Mouse (Mus musculus) splenic B cell, adult 2 months (primary cell): ENCODE measurements around the gene Arl14ep.
"Not testable (repeated sequence)": the region's sequence is repeated elsewhere in the genome, so short reads cannot be mapped to it uniquely, and the experiment has no call there.

Experiments used
- DNase-seq: peaks from one replicate; pipeline ENCODE4 v3.0.0-alpha.2; 2011; ENCODE audit warnings: low read depth, low spot score
- H3K27me3 ChIP-seq: 2 replicates; pipeline ENCODE4 v1.6.1; 2012; ENCODE audit warnings: mild to moderate bottlenecking, low read length, moderate library complexity, mixed read lengths; ENCODE audit not compliant: control insufficient read depth, poor library complexity, insufficient read depth, severe bottlenecking
- H3K36me3 ChIP-seq: 2 replicates; pipeline ENCODE4 v1.6.1; 2012; ENCODE audit warnings: mild to moderate bottlenecking, low read length, moderate library complexity, mixed read lengths; ENCODE audit not compliant: control insufficient read depth, poor library complexity, insufficient read depth, severe bottlenecking

The Arl14ep gene

GRCm38 (mm10) chr2:106973959-106974639, at the start of gene Arl14ep:
Arl14ep (minus strand) TSS chr2:106974424.
- H3K36me3 ChIP-seq = 0 out of 2 replicates have a peak, but pooled peaks cover under 1% of the 10 kb centered on the region
- peak; percentile 80 for DNase-seq
- H3K27me3 ChIP-seq = no peaks in the 10 kb centered on the region

- DNase-seq = no peak
- H3K27me3 ChIP-seq = no peaks in the 10 kb centered on the region
- no peaks in the 10 kb centered on the region for H3K36me3 ChIP-seq
Measured at GRCm38 (mm10) chr2:107022713-107023112, 48.5 kb upstream of the Arl14ep start.

- Histone ChIP-seq H3K27me3 (no peaks in the 10 kb centered on the region), H3K36me3 (no peaks in the 10 kb centered on the region)
- no peak for DNase-seq
Measured at GRCm38 (mm10) chr2:107019331-107019730, 45.1 kb upstream of the Arl14ep start.

GRCm38 (mm10) chr2:107013161-107013560, 38.9 kb upstream of the Arl14ep start:
- no peaks in the 10 kb centered on the region for H3K36me3 ChIP-seq
- H3K27me3 ChIP-seq = no peaks in the 10 kb centered on the region
- DNase-seq = no peak

DNA sequence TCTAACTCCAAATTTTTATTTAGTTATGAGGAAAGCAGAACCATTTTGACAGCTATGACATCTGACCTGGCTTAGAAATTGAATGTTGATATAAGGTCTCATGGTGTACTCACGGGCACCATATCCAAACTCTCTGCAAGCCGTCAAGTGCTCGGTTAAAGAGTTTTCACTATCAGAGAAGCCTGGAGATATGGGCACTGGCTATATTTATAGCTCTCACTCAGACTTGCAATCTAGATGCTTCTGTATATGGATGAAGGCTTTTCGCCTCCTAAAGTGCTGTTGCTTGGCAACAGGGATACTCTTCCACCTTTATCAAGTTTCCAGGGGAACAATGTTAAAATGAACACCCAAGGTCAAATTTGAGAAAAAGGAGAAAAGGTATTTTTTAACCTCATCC, 38.1 kb upstream of the Arl14ep start:
- no peak for DNase-seq
- H3K36me3 ChIP-seq = no peaks in the 10 kb centered on the region
- no peaks in the 10 kb centered on the region for H3K27me3 ChIP-seq

DNA sequence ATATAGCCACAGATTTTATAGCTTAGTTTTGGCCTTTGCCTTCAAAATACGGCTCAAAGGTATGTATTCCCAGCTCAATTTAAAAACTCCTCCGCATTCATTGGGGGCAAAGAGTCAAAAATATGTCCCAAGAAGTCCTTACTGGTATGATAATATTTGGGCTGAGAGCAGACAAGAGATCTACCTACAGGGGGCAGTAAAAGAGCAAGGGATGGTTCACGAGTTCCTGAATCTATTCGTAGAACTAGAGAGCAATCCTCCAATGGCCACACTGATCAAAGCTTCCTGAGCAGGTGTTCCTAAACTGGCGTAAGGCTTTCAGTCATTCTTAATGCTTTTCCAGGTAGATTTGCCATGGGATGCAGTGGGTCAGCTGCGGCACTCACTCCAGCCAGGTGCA, 35.9 kb upstream of the Arl14ep start:
- no peaks in the 10 kb centered on the region for H3K36me3 ChIP-seq
- H3K27me3 ChIP-seq = no peaks in the 10 kb centered on the region
- DNase-seq = no peak

DNA sequence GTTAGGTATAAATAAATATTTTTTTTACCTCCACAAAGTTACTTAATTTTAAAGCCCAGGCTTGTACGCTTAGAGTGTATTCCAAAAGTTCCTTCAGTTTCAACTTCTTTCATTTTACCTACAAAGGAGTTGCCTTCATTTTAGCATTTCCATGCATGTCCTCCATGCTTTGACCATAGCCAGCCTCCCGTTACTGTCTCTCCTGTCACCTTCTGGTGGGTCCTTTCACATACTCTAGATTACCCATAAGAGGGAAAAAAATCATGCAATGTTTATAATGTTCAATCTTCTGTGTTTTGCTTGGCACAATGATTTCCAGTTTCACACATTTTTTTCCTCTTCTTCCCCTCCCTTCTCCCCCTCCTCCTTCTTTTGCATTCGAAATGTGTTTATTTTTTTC, 32.2 kb upstream of the Arl14ep start:
- Histone ChIP-seq H3K27me3 (no peaks in the 10 kb centered on the region), H3K36me3 (no peaks in the 10 kb centered on the region)
- no peak for DNase-seq

DNA sequence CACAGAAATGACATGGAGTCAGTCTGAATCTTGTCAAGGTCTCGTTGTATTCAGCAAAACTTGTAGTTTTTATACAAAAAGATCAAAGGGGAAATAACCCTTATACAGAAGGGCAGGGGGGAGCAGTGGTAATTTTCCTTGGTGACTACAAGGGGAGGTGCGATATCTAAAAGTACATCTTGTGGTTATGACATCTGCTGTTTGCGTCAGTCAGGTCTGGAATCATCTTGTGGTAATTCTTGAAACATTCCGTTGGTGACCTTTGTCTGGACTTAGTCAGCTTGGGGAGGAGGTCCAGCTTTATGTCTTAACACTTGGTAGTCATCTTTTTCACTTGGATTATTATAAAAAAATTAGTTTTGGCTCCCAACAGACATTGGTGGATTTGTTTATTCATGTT, 31.7 kb upstream of the Arl14ep start:
- not testable (repeated sequence) for DNase-seq, H3K36me3 ChIP-seq, H3K27me3 ChIP-seq

- H3K36me3 ChIP-seq = no peaks in the 10 kb centered on the region
- no peaks in the 10 kb centered on the region for H3K27me3 ChIP-seq
- DNase-seq = no peak
Measured at GRCm38 (mm10) chr2:106991261-106991660, 17.0 kb upstream of the Arl14ep start.

- H3K36me3 ChIP-seq = no peaks in the 10 kb centered on the region
- H3K27me3 ChIP-seq = no peaks in the 10 kb centered on the region
- DNase-seq = no peak
Measured at GRCm38 (mm10) chr2:106984945-106985344, 10.7 kb upstream of the Arl14ep start.

DNA sequence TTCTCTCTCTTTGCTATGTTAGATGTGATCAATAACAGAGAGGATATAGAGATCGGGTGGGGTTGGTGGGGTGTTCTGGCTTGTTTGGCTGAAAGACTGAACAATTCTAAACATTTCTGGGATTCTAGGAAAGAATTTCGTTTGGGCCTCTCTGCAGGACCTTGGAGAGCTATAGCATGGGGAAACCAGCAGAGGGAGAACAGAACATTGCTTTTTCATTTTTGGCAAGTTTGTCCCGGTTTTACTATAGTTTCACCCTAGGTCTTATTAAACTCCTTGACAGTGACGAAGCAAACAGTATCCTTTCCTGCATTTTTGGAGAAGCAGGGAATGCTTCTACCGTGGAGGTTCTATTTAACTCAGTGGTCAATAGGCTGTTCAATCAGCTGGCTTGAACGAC, 8.3 kb upstream of the Arl14ep start:
- no peaks in the 10 kb centered on the region for H3K27me3 ChIP-seq
- no peak for DNase-seq
- H3K36me3 ChIP-seq = no peaks in the 10 kb centered on the region

DNA sequence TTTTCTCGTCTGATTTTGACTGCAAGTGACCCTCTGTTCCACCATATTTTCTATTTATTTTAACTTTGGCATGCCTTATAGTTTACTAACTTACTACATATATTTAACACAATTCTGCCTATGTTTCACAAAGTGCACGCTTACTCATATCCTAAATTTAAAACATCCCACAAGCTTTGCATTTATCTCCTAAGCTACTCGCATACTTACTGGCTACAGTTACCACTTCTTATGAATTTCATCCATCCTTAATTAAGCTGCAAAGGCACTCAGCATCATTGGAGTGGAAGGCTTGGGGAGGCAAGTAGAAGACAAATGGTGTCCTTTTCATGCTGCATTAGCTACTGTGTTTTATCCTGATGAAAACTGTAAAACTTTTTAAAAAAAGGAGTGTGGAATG, 2.2 kb upstream of the Arl14ep start:
- Histone ChIP-seq H3K27me3 (no peaks in the 10 kb centered on the region), H3K36me3 (no peaks in the 10 kb centered on the region)
- DNase-seq = no peak

DNA sequence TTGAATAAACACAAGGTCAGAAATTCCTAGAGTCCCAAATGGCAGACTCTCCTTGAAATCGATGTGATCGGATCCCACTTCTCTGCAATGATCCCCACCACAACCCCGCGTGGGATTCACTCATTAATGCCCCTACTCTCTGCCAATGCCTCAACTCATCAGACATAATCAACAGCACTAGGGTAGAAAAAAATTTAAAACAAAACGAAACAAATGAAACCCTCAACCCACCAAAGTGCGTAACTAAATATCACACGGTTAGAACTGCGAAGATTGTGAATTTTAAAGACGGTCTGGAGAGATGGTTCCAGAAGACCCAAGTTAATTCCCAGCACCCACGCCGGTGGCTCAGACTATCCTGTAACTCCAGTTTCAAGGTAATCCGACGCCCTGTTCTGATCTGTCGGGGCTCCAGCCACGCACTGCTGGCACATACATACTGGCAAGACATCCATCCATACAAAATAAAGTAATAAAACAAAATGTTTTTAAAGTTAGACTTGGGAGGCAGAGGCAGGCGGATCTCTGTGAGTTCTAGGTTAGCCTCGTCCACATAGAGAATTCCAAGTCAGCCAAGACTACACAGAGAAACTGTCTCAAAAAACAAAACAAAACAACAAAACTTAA, 779 bp downstream of the Arl14ep start:
- DNase-seq = no peak
- no peaks in the 10 kb centered on the region for H3K27me3 ChIP-seq
- H3K36me3 ChIP-seq = 0 out of 2 replicates have a peak, but pooled peaks cover 2% of the 10 kb centered on the region

- Histone ChIP-seq H3K36me3 (peaks cover 2% of the 10 kb centered on the region; the same call in 1 of the 2 replicates), H3K27me3 (no peaks in the 10 kb centered on the region)
Measured at GRCm38 (mm10) chr2:106972851-106973250, 1.4 kb downstream of the Arl14ep start.

DNA sequence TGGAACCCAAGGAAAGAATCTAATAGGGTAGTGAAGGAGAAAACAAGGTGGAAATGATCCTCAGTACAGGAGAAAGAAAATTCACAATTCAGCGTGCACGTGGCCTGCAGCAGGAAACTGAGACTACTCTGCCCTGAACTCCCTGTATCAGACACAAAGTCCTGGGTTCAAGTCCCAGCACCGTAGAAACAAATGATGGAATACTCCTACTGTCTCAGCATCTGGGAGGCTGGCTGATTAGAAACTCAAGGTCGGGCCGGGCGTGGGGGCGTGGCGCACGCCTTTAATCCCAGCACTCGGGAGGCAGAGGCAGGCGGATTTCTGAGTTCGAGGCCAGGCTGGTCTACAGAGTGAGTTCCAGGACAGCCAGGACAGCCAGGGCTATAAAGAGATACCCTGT, 3.3 kb downstream of the Arl14ep start:
- Histone ChIP-seq H3K36me3 (peaks cover 9% of the 10 kb centered on the region), H3K27me3 (no peaks in the 10 kb centered on the region)
- no peak for DNase-seq

More at GRCm38 (mm10) chr2:106972851-106973250, 1.4 kb downstream of the Arl14ep start:
- no peak for DNase-seq
